Mouse (Mus musculus) cerebellum, adult 11 months (tissue): ENCODE results near the gene Kdm7a.

Source experiments
- DNase-seq: peaks from one replicate; pipeline ENCODE4 v3.0.0; 2022

Kdm7a gene

DNA sequence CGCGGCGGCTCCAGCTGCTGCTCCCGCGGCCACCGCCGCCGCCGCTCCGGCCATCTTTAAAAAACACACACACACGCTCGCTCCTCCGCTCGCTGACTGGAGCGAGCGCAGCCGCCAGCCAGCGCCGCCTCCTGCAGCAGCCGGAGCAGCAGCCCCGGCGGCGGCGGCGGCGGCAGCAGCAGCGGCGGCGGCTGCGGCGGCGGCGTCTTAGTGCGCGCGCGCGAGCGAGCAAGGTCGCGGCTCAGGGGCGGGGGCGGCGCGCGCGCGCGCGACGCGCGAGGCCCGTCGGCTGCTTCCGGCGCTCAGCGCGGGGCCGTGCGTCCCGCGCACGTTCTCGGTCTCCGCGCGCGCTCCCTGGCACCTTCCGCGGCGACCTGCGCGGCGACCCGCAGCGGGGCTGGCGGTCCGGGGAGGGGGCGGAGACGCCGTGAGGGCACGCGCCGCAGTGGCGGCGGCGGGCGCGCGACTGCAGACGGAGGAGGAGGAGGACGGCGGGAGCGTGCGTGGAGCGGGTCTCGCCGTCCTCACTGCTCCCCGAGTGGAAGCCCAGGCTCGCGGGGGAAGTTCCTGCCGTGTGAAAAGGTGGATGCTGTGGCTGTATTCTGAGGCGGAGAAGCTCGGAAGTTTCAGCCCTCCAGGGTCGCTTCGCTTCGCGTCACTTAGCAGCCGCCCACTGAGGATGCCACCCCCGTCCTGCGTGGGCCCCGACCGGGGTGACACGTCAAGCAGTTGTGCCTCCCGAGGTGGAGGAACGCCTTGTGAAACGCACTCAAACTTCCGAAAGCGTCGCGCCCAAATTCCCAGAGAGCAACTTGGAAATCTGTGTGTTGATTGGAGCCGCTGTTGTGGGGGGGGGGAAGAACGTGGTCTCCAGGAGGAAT is at the start of gene Kdm7a:
Kdm7a (minus strand) TSS at position 209 of the 881 bp plus-strand sequence.
- peak; percentile 91 for DNase-seq

GRCm38 (mm10) chr6:39255271-39255670 is 48.7 kb upstream of the Kdm7a start:
- DNase-seq, result no peak

DNA sequence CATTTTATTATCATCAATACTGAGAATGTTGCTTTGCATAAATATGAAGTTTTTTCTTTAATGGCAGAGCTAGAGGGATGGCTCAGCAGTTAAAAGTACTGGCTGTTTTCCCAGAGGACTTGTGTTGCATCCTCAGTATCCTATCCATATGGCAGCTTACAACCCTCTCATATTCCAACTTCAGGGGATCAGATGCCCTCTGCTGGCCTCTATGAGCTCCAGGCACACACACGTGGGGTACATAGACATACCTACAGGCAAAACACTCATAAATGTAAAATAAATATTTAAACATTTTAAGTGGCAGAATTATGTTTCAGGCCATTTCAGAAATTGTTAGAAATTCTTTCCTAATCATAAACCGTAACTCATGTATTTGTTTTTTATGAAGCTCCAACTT is 43.5 kb upstream of the Kdm7a start:
- DNase-seq, result no peak

GRCm38 (mm10) chr6:39249176-39249770 is 42.7 kb upstream of the Kdm7a start:
- no peak for DNase-seq

GRCm38 (mm10) chr6:39244066-39244465 is 37.5 kb upstream of the Kdm7a start:
- DNase-seq, result no peak

DNA sequence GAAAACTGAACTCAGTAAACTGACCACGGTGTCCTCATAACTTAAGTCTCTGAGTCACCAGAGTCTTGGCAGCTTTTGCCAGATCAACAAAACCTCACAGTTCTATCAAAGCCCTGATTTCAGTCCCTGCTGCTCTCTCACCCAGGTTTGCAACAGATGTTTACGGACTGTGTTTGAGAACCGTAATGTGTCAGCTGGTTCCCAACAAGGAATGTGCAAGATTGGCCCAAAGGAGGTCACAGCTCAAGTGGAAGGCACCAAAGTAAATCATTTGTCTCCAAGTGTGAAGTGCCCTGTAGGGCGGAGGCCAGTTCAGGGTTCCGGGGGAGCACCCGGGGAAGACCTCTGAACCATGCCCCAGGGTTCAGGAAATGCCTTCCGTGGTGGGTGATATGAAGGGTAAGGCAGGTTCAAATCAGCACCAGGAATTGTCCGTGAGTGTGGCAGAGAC is 36.9 kb upstream of the Kdm7a start:
- DNase-seq, result no peak

GRCm38 (mm10) chr6:39242718-39243471 is 36.3 kb upstream of the Kdm7a start:
- DNase-seq, result peak; percentile 79

- no peak for DNase-seq
Observed at GRCm38 (mm10) chr6:39241421-39241891, 34.9 kb upstream of the Kdm7a start.

- no peak for DNase-seq
Observed at GRCm38 (mm10) chr6:39240956-39241355, 34.4 kb upstream of the Kdm7a start.

- DNase-seq, result no peak
Observed at GRCm38 (mm10) chr6:39237887-39238286, 31.3 kb upstream of the Kdm7a start.

DNA sequence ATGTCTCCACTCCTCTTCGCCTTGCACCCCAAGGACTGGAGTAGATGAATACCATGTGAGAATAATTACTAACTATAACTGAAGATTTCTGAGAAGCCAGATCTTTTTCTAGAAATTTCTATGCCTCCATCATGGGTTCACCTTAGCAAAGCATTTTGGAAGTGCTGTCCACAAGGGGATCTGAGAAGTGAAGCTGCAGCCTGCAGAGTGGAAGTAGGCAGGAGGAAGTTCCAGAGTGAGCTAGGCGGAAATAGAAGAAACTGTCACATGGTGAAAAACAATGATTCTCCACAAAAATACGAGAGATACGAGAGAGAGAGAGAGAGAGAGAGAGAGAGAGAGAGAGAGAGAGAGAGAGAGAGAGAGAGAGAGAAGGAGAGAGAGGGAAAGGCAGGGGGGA is 26.0 kb upstream of the Kdm7a start:
- DNase-seq, result no peak

DNA sequence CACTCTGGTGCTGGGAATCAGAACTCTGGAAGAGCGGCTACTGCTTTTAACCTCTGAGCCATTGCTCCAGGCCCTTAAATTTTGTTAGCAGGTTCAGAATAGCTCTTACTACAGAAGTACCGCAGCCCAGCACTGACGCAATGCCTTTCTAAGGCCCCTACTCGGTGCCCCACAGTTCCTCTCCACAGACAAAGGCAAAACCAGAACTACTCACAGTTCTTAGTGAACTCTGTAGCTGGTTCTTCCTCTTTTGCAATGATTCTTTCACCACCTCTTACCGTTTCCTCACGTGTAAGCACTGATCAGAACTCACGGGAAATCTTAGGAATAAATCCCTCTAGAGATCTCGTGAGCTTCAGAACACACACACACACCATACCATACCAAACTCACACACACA is 24.1 kb upstream of the Kdm7a start:
- no peak for DNase-seq

GRCm38 (mm10) chr6:39226610-39226955 is 20.0 kb upstream of the Kdm7a start:
- DNase-seq, result no peak

GRCm38 (mm10) chr6:39225876-39226609 is 19.5 kb upstream of the Kdm7a start:
- no peak for DNase-seq

GRCm38 (mm10) chr6:39223328-39223885 is 16.8 kb upstream of the Kdm7a start:
- no peak for DNase-seq

DNA sequence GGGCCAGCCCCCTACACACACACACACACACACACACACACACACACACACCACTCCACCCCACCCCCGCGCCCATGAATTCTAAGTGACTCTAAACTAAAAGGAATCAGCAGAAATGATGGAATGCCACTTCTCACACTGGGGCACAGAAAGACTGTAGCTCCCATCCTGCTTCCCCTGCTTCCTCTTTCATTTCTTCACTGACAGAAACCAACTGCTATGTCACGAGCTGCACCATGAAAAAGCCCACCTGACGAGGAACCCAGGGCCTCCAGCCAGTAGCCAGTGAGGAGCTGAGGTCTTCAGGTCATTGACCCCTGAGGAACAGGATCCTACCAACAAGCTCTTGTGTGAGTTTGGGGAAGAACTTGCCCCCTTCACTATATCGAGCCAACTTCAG is 15.9 kb upstream of the Kdm7a start:
- DNase-seq, result no peak

GRCm38 (mm10) chr6:39217961-39218360 is 11.4 kb upstream of the Kdm7a start:
- no peak for DNase-seq

DNA sequence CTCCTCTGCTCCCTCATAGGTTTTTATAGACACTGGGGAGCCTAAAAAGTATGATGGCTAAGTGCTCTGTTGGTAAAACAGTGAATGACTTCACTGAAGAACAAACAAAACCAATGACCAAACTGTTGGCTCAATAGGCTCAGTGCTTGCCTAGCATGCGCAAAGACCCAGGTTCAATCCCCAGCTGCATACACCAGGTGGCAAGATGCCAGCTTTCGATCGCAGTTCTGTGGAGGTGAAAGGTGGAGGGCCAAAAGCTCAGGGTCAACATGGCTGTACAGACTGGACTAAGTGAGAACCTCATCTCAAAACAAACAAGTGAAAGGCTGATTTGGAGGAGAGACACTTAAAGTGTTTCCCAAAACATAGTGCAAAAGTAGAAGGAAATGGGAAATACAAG is 10.5 kb upstream of the Kdm7a start:
- no peak for DNase-seq

DNA sequence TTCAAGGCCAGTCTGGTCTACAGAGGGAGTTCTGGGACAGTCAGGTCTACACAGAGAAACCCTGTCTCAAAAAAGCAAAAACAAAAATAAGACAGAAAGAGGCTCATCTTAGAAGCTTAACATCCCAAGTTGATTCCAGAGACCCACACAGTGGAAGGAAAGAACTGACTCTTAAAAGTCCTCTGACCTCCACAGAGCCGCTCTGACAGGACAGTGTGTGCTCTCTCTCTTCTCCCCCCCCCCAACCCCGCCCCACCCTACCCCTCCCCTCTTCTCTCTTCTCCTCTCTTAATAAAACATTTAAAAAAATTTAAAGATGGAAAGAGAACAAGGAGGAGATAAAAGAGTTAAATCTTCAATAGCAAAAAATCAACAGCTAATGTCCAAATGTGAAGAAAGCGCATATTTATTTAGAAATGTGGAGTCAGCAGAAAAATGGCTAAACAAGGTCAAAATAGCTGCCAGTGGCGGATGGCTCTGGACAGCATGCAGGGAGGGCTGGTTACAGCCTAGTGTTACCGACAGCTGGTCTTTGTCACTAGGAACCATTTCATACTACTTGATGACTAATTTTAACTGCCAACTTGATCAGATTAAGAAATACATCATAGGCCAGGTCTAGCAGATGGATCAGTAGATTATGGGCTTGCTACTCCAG is 8.5 kb upstream of the Kdm7a start:
- no peak for DNase-seq

- DNase-seq, result no peak
Observed at GRCm38 (mm10) chr6:39209677-39210076, 3.1 kb upstream of the Kdm7a start.

- no peak for DNase-seq
Observed at GRCm38 (mm10) chr6:39208181-39208580, 1.6 kb upstream of the Kdm7a start.
